Mouse (Mus musculus) midbrain, embryonic 16.5 days (tissue): ENCODE results near the gene Afg3l1. TPM values are rescaled to one million over a fixed set of nuclear protein-coding genes. Genes with fewer than 3 reads are reported as not detected.

Source experiments
- polyA plus RNA-seq: library from polyadenylated mRNA; unstranded; fragments of >200 nt; fragmentation: Nextera tagmentation; extraction: Ambion mirVana; gene quantifications from 2 replicates; pipeline ENCODE4 v1.2.1, GENCODE M21; 2015

Gene Afg3l1
- polyA plus RNA-seq, 1 experiment from 2014 or later: 58.6 TPM

Other genes starting within 250 kb of the Afg3l1 start
- 8.2 and 12.1 TPM in 2 replicates for gene Spata2l, start 241.7 kb upstream of the Afg3l1 start, polyA plus RNA-seq
- 24.3 and 24.4 TPM in 2 replicates for gene Zfp276, start 223.7 kb upstream of the Afg3l1 start, polyA plus RNA-seq
- 63.8 and 69.0 TPM in 2 replicates for gene Vps9d1, start 223.6 kb upstream of the Afg3l1 start, polyA plus RNA-seq
- 5.0 and 5.4 TPM in 2 replicates for gene Fanca, start 159.3 kb upstream of the Afg3l1 start, polyA plus RNA-seq
- gene Spire2, start 145.2 kb upstream of the Afg3l1 start, polyA plus RNA-seq: 39.1 and 42.3 TPM in 2 replicates
- 338 and 394 TPM in 2 replicates for gene Tcf25, start 104.2 kb upstream of the Afg3l1 start, polyA plus RNA-seq
- 0.08 and 0.11 TPM in 2 replicates for gene Mc1r, start 70.8 kb upstream of the Afg3l1 start, polyA plus RNA-seq
- gene Tubb3, start 66.5 kb upstream of the Afg3l1 start, polyA plus RNA-seq: 2,090 and 2,148 TPM in 2 replicates
- gene Def8, start 54.4 kb upstream of the Afg3l1 start, polyA plus RNA-seq: 45.4 and 49.5 TPM in 2 replicates
- 95.9 and 103 TPM in 2 replicates for gene Dbndd1, start 37.6 kb downstream of the Afg3l1 start, polyA plus RNA-seq
- gene Gas8, start 40.9 kb downstream of the Afg3l1 start, polyA plus RNA-seq: 43.9 and 48.2 TPM in 2 replicates
- 10.1 and 13.2 TPM in 2 replicates for gene Rhou, start 176.0 kb downstream of the Afg3l1 start, polyA plus RNA-seq